Mouse (Mus musculus) liver, adult 2 months (tissue): ENCODE measurements around the gene Tsks. TPM values are rescaled to one million over a fixed set of nuclear protein-coding genes. Genes with fewer than 3 reads are reported as not detected.

Experiments
- DNase-seq: peaks from one replicate; pipeline ENCODE4 v3.0.0-alpha.2; 2011; ENCODE audit warnings: low read depth, low spot score; ENCODE audit errors: extremely low read depth
- H3K27ac ChIP-seq: fragments of 200-500 bp; replicated peaks from 2 replicates; pipeline ENCODE4 v1.5.1; 2012; ENCODE audit warnings: low read depth, mild to moderate bottlenecking, control low read depth, inconsistent platforms, low read length; ENCODE audit not compliant: insufficient read depth
- H3K27me3 ChIP-seq: fragments of 200-500 bp; 2 replicates; pipeline ENCODE4 v1.6.1; 2012; ENCODE audit warnings: mild to moderate bottlenecking, moderate library complexity, low read length, inconsistent platforms; ENCODE audit not compliant: control insufficient read depth, insufficient read depth
- H3K36me3 ChIP-seq: fragments of 200-500 bp; 2 replicates; pipeline ENCODE4 v1.6.1; 2012; ENCODE audit warnings: low read length, inconsistent platforms; ENCODE audit not compliant: control insufficient read depth, insufficient read depth
- H3K4me1 ChIP-seq: fragments of 200-500 bp; 2 replicates; pipeline ENCODE4 v1.6.1; 2011; ENCODE audit warnings: low read length; ENCODE audit not compliant: control insufficient read depth, insufficient read depth
- H3K4me3 ChIP-seq: fragments of 200-500 bp; 2 replicates; pipeline ENCODE4 v1.5.1; 2011; ENCODE audit warnings: low read depth, mild to moderate bottlenecking, control low read depth, low read length, moderate library complexity; ENCODE audit not compliant: insufficient read depth
- H3K79me2 ChIP-seq: fragments of 200-500 bp; 2 replicates; pipeline ENCODE4 v1.6.1; 2012; ENCODE audit warnings: inconsistent platforms, mild to moderate bottlenecking, low read length, moderate library complexity; ENCODE audit not compliant: control insufficient read depth, insufficient read depth
- H3K9ac ChIP-seq: fragments of 200-500 bp; 2 replicates; pipeline ENCODE4 v1.6.1; 2012; ENCODE audit warnings: low read depth, mild to moderate bottlenecking, control low read depth, inconsistent platforms, low read length
- CTCF ChIP-seq: fragments of 200-500 bp; IDR thresholded peaks from 2 replicates; pipeline ENCODE4 v1.5.1; 2011; ENCODE audit warnings: low read depth, low read length, control low read depth
- POLR2A ChIP-seq: fragments of 200-500 bp; IDR thresholded peaks from 2 replicates; pipeline ENCODE4 v1.6.1; 2011; ENCODE audit warnings: low read length, control low read depth; ENCODE audit not compliant: insufficient read depth; ENCODE audit errors: extremely low read depth
- WGBS: fragments of 180-500 bp; shearing (Covaris S2); methylation state at CpG from one replicate; pipeline ENCODE4 v1.1.7; 2018; 5-methylcytosine and 5-hydroxymethylcytosine counted together
- polyA plus RNA-seq: library from polyadenylated mRNA; depleted of rRNA; stranded (reverse); fragments of >200 nt; gene quantifications from 2 replicates; pipeline ENCODE4 v1.2.3, GENCODE M21; 2012
- total RNA-seq: library from RNA; depleted of rRNA; stranded (reverse); fragments of >200 nt; gene quantifications from 2 replicates; pipeline ENCODE4 v1.2.3, GENCODE M21; 2014

The Tsks gene
- total and polyA plus RNA-seq, 2 experiments = 0.20 TPM; not detected in 1

GRCm38 (mm10) chr7:44957183-44957835 is 14.3 kb downstream of the Tsks start:
- Histone ChIP-seq H3K27ac (no peak overlapping the region), H3K4me3 (no peak overlapping the region), H3K27me3 (no peaks in the 10 kb centered on the region), H3K36me3 (no peaks in the 10 kb centered on the region), H3K9ac (no peak overlapping the region), H3K4me1 (no peaks in the 10 kb centered on the region), H3K79me2 (no peaks in the 10 kb centered on the region)
- WGBS = 83% methylated on average over 20 of the region's 20 CpGs
- no peak for DNase-seq
- TF ChIP-seq CTCF = no peak

DNA sequence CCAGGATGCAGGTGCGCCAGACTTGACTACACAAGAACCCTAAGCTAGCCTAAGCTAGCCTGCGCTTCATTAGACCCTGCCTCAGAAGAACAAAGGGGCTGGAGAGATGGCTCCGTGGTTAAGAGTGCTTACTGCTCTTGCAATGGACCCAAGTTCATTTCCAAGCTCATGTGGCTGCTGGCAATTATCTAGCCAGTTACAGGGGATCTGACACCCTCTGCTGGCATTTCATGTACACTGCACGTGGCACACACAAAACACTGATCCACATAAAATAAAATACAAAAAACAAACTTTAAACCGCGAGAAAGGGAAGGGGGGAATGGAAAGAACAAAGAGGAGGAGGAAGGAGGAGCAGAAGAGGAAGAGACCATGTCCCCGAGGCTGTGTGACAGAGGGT is 15.2 kb downstream of the Tsks start:
- no peaks in the 10 kb centered on the region for H3K4me1 ChIP-seq
- H3K27ac ChIP-seq = no peak overlapping the region
- no peak overlapping the region for H3K4me3 ChIP-seq
- H3K9ac ChIP-seq = no peak overlapping the region
- peak; percentile 64 for DNase-seq
- H3K79me2 ChIP-seq = no peaks in the 10 kb centered on the region
- H3K36me3 ChIP-seq = no peaks in the 10 kb centered on the region
- no peaks in the 10 kb centered on the region for H3K27me3 ChIP-seq
- WGBS = 46% methylated on average over 7 of the region's 7 CpGs
- TF ChIP-seq POLR2A = no peak
- peak; percentile 62 for TF ChIP-seq CTCF

DNA sequence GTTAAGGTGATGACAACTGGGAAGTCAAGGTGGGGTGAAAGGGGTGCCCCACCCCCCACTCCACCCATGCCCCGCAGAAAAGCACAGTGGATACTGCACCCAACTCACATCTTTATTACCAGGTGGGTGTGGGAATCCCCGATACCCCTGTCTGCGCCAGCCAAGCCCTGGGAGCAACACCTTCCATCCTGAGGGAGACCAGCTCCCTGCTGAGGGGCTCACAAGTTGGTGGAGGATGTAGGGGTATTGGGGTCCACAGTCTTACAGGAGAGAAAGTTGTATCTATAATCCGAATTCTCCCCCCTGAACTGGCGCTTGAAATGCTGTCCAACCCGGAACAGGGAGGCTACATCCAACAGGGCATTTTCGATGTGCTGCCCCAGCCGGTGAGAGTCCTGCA is 16.3 kb downstream of the Tsks start:
- Histone ChIP-seq H3K27me3 (no peaks in the 10 kb centered on the region), H3K79me2 (no peaks in the 10 kb centered on the region), H3K4me3 (no peak overlapping the region), H3K9ac (no peak overlapping the region), H3K27ac (no peak overlapping the region), H3K4me1 (no peaks in the 10 kb centered on the region), H3K36me3 (no peaks in the 10 kb centered on the region)
- 78% methylated on average over 8 of the region's 8 CpGs for WGBS
- no peak for TF ChIP-seq CTCF
- TF ChIP-seq POLR2A = no peak
- no peak for DNase-seq

DNA sequence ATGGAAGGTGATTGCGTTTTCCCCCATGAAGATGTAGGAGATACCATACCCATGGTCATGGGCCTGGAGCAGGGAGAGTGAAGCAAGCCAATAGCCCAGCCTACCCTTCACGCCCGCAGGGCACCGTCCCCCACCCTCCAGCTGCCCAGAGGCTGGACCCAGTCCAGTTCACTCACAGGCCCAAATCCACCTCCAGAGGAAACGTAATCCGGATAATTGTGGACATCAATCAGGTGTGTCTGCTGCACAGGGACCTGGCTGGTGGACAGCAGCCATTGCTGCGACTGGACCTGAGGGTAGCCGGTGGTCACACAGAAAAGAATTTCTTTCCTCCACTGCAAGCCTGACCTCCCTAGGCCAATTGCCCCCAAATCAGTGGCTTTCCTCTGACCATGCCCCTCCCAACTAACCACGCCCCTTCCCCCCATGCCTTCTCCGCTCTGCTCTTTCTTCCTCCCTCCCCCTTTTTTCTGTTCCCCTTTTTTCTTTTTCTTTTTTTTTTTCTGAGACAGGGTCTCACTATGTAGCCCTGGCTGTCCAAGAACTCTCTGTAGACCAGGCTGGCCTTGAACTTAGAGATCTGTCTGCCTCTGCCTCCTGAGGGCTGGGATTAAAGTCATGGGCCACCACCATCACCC is 17.0 kb downstream of the Tsks start:
- 90% methylated on average over 10 of the region's 10 CpGs for WGBS
- TF ChIP-seq POLR2A (no peak), CTCF (no peak)
- H3K27ac ChIP-seq = no peak overlapping the region
- H3K79me2 ChIP-seq = no peaks in the 10 kb centered on the region
- no peaks in the 10 kb centered on the region for H3K4me1 ChIP-seq
- no peak for DNase-seq
- no peaks in the 10 kb centered on the region for H3K27me3 ChIP-seq
- no peak overlapping the region for H3K4me3 ChIP-seq
- no peaks in the 10 kb centered on the region for H3K36me3 ChIP-seq
- H3K9ac ChIP-seq = no peak overlapping the region

DNA sequence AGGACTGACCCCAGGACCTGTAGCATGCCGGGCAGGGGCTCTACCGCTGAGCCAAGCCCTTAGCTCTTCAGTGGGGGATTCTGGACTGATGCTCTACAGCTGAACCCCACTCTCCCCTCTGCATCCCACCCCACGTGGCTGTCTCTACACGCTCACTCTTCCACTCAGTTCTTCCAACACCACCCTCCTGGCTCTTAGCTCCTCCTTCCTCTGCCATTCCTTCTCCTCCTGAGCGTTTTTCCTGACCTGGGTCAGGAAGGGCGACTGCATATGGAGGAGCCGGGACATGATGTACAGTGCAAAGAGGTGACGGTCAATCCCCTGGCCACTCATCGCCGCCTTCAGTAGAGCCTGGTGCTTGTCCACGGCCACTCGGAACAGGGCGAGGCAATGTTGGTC is 17.5 kb downstream of the Tsks start:
- Histone ChIP-seq H3K27me3 (no peaks in the 10 kb centered on the region), H3K27ac (no peak overlapping the region), H3K79me2 (no peaks in the 10 kb centered on the region), H3K4me1 (no peaks in the 10 kb centered on the region), H3K9ac (no peak overlapping the region), H3K36me3 (no peaks in the 10 kb centered on the region), H3K4me3 (no peak overlapping the region)
- TF ChIP-seq CTCF (no peak), POLR2A (no peak)
- 92% methylated on average over 13 of the region's 13 CpGs for WGBS
- no peak for DNase-seq

DNA sequence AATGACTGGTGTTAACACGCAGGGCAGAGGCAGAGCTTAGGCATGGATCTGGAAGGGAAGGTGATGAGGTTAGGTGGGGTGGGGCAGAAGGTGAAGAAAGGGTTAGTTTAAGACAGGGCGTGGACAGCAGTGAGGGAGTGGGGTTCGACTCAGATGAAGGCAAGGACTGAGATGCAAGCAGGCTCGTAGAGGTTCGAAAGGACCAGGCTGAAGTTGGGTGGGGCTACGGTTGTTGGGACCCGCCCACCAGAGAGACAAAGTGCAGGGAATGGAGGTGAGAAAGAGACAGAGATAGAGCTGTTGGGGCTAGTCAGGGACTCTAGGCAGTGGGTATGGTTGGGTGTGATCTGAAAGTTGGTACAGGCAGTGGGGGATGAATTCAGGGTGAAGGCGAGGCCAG is 19.3 kb downstream of the Tsks start:
- TF ChIP-seq POLR2A (no peak), CTCF (no peak)
- Histone ChIP-seq H3K4me1 (no peaks in the 10 kb centered on the region), H3K79me2 (no peaks in the 10 kb centered on the region), H3K4me3 (no peak overlapping the region), H3K27me3 (no peaks in the 10 kb centered on the region), H3K36me3 (no peaks in the 10 kb centered on the region), H3K9ac (no peak overlapping the region), H3K27ac (no peak overlapping the region)
- DNase-seq = no peak
- whole genome bisulfite sequencing = 82% methylated on average over 8 of the region's 8 CpGs
